Mouse (Mus musculus): ENCODE data around the gene Syt16. TPM values are rescaled to one million over a fixed set of nuclear protein-coding genes. Genes with fewer than 3 reads are reported as not detected.

Syt16 gene
- total and polyA plus RNA-seq, 3 experiments = 0.05 TPM; not detected in 2

- H3K4me2 ChIP-seq (ENCODE audit: insufficient read depth, low read depth, poor library complexity, severe bottlenecking) = no peak overlapping the region
- H3K9ac ChIP-seq (ENCODE audit: insufficient read depth, low read depth) = no peak overlapping the region
- no peak overlapping the region for H3K4me3 ChIP-seq (replicated peaks in 1 of 3; ENCODE audit: low read depth in 2 of 3, low read length in 2 of 3, poor library complexity in 1 of 3)
- H3K9me3 ChIP-seq (replicated peaks; ENCODE audit: low read length) = no peaks in the 10 kb centered on the region
- dilution Hi-C loops (cut with MboI; ENCODE audit: extremely low pct_ligation_motif_present, extremely low pct_unique_long_range_greater_than_20kb, low sequenced_read_pairs) = no loop called here
- TF ChIP-seq GABPA (IDR thresholded peaks at IDR 0.05; ENCODE audit: insufficient replicate concordance, low read depth, low read length) = no peak
- TF ChIP-seq KAT2A (IDR thresholded peaks at IDR 0.05; ENCODE audit: insufficient replicate concordance, low read length) = no peak
- TF ChIP-seq USF2 (conservative IDR thresholded peaks at IDR 0.05; ENCODE audit: low read depth, low read length) = no peak
- no peak for TF ChIP-seq NRF1 (IDR thresholded peaks at IDR 0.05; ENCODE audit: low read depth, low read length)
- no peak for TF ChIP-seq UBTF (IDR thresholded peaks at IDR 0.05; ENCODE audit: low read depth, low read length)
- TF ChIP-seq ELF1 (IDR thresholded peaks at IDR 0.05; ENCODE audit: low read depth, low read length) = no peak
- TF ChIP-seq SMC3 (IDR thresholded peaks at IDR 0.05; ENCODE audit: low read depth, low read length) = no peak
- no peak for TF ChIP-seq ZNF384 (IDR thresholded peaks at IDR 0.05; ENCODE audit: low read depth, low read length)
- no peak for TF ChIP-seq NELFE (IDR thresholded peaks at IDR 0.05; ENCODE audit: low read depth, low read length)
- TF ChIP-seq POLR2AphosphoS2 (IDR thresholded peaks at IDR 0.05; ENCODE audit: low read depth, low read length) = no peak
- no peak overlapping the region for H3K27ac ChIP-seq (ENCODE audit: insufficient read depth, low read depth)
- peaks cover 5 to 8% of the 10 kb centered on the region in 2 experiments; a peak in 2 of 4 replicates for H3K4me1 ChIP-seq (ENCODE audit: control insufficient read depth in 1 of 2, insufficient read depth in 2 of 2)
- H3K27me3 ChIP-seq (replicated peaks) = no peaks in the 10 kb centered on the region
- DNase-seq (ENCODE audit: extremely low read depth) = no peak
- in situ Hi-C loops (cut with MboI; ENCODE audit: low pct_ligation_motif_present, low pct_unique_long_range_greater_than_20kb, low sequenced_read_pairs) = no loop called here
- no peaks in the 10 kb centered on the region for H3K79me2 ChIP-seq (replicated peaks; ENCODE audit: control insufficient read depth, extremely low read depth, insufficient read depth, poor library complexity, severe bottlenecking)
- no peaks in the 10 kb centered on the region for H3K36me3 ChIP-seq (replicated peaks in 1 of 2; ENCODE audit: control insufficient read depth in 1 of 2, insufficient read depth in 1 of 2, low read length in 1 of 2)
Observed at GRCm38 (mm10) chr12:74043225-74043624, 45.8 kb downstream of the Syt16 start.

- Histone ChIP-seq H3K27me3 (replicated peaks) (no peaks in the 10 kb centered on the region), H3K36me3 (replicated peaks in 1 of 2; ENCODE audit: control insufficient read depth in 1 of 2, insufficient read depth in 1 of 2, low read length in 1 of 2) (no peaks in the 10 kb centered on the region), H3K4me3 (replicated peaks in 1 of 3; ENCODE audit: low read depth in 2 of 3, low read length in 2 of 3, poor library complexity in 1 of 3) (no peak overlapping the region), H3K79me2 (replicated peaks; ENCODE audit: control insufficient read depth, extremely low read depth, insufficient read depth, poor library complexity, severe bottlenecking) (no peaks in the 10 kb centered on the region), H3K27ac (ENCODE audit: insufficient read depth, low read depth) (no peak overlapping the region), H3K9me3 (replicated peaks; ENCODE audit: low read length) (no peaks in the 10 kb centered on the region), H3K9ac (ENCODE audit: insufficient read depth, low read depth) (no peak overlapping the region), H3K4me2 (ENCODE audit: insufficient read depth, low read depth, poor library complexity, severe bottlenecking) (no peak overlapping the region), H3K4me1 (ENCODE audit: control insufficient read depth in 1 of 2, insufficient read depth in 2 of 2) (peaks cover 5 to 8% of the 10 kb centered on the region in 2 experiments; a peak in 2 of 4 replicates)
- DNase-seq (ENCODE audit: extremely low read depth) = no peak
- TF ChIP-seq ELF1 (IDR thresholded peaks at IDR 0.05; ENCODE audit: low read depth, low read length) (no peak), MYC (IDR thresholded peaks at IDR 0.05; ENCODE audit: low read depth, low read length) (no peak), MAX (IDR thresholded peaks at IDR 0.05; ENCODE audit: low read length) (no peak), POLR2A (IDR thresholded peaks at IDR 0.05; ENCODE audit: low read depth, low read length) (no peak), EP300 (IDR thresholded peaks at IDR 0.05; ENCODE audit: low read length) (no peak)
- in situ Hi-C loops (cut with MboI; ENCODE audit: low pct_ligation_motif_present, low pct_unique_long_range_greater_than_20kb, low sequenced_read_pairs) (no loop called here), dilution Hi-C loops (cut with MboI; ENCODE audit: extremely low pct_ligation_motif_present, extremely low pct_unique_long_range_greater_than_20kb, low sequenced_read_pairs) (no loop called here)
Observed at GRCm38 (mm10) chr12:74043755-74044154, 46.3 kb downstream of the Syt16 start.

- H3K4me2 ChIP-seq (ENCODE audit: insufficient read depth, low read depth, poor library complexity, severe bottlenecking) = peak overlapping the region; percentile 29; the same call in 1 of the 2 replicates
- H3K27me3 ChIP-seq (replicated peaks) = no peaks in the 10 kb centered on the region
- no peaks in the 10 kb centered on the region for H3K79me2 ChIP-seq (replicated peaks; ENCODE audit: control insufficient read depth, extremely low read depth, insufficient read depth, poor library complexity, severe bottlenecking)
- no peak overlapping the region for H3K4me3 ChIP-seq (replicated peaks in 1 of 3; ENCODE audit: low read depth in 2 of 3, low read length in 2 of 3, poor library complexity in 1 of 3)
- peaks cover 5 to 8% of the 10 kb centered on the region in 2 experiments; a peak in 2 of 4 replicates for H3K4me1 ChIP-seq (ENCODE audit: control insufficient read depth in 1 of 2, insufficient read depth in 2 of 2)
- no peaks in the 10 kb centered on the region for H3K9me3 ChIP-seq (replicated peaks; ENCODE audit: low read length)
- in situ Hi-C loops (cut with MboI; ENCODE audit: low pct_ligation_motif_present, low pct_unique_long_range_greater_than_20kb, low sequenced_read_pairs) (no loop called here), dilution Hi-C loops (cut with MboI; ENCODE audit: extremely low pct_ligation_motif_present, extremely low pct_unique_long_range_greater_than_20kb, low sequenced_read_pairs) (no loop called here)
- peak; percentile 17 for DNase-seq (ENCODE audit: extremely low read depth)
- TF ChIP-seq MAX (IDR thresholded peaks at IDR 0.05; ENCODE audit: low read length) (no peak), MAFK (IDR thresholded peaks at IDR 0.05; ENCODE audit: insufficient replicate concordance, low read length) (0 out of 2 replicates have a peak, but pooled peaks have one; percentile 25)
- H3K36me3 ChIP-seq (replicated peaks in 1 of 2; ENCODE audit: control insufficient read depth in 1 of 2, insufficient read depth in 1 of 2, low read length in 1 of 2) = no peaks in the 10 kb centered on the region
- no peak overlapping the region for H3K27ac ChIP-seq (ENCODE audit: insufficient read depth, low read depth)
- H3K9ac ChIP-seq (ENCODE audit: insufficient read depth, low read depth) = no peak overlapping the region
Observed at GRCm38 (mm10) chr12:74044241-74044640, 46.8 kb downstream of the Syt16 start.
